Mouse (Mus musculus) bone marrow, adult 2 months (tissue): ENCODE measurements around the gene Trim34a.

Experiments
- CTCF ChIP-seq: fragments of 200-500 bp; IDR thresholded peaks from 2 replicates; pipeline ENCODE4 v1.5.1; 2011; ENCODE audit warnings: low read length, control low read depth; ENCODE audit not compliant: control insufficient read depth, insufficient read depth
- POLR2A ChIP-seq: fragments of 200-500 bp; IDR thresholded peaks from 2 replicates; pipeline ENCODE4 v1.6.1; 2011; ENCODE audit warnings: low read depth, mild to moderate bottlenecking, control low read depth, low read length, borderline replicate concordance; ENCODE audit not compliant: control insufficient read depth

DNA sequence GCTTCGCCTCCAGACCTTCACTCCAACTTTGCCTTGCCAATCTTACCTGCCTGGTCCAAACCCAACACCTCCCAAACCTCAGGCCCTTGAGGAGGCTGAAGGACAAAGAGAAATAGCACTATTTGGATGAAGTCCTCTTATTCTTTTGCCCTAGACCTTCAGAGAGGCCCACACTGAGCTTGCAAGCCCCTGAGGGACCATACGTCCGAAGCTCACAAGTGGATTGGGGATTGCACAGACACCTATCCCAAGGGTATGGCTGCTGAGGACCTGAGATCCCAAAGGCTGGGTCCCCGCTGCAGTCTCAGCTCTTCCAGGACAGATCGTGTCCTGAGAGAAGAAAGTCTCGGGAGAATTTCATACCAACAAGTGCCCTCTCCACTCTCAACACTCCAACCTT is 48.4 kb upstream of the Trim34a start, which contains the start of gene Olfr649:
- TF ChIP-seq POLR2A = no peak
- TF ChIP-seq CTCF = no peak
